Mouse (Mus musculus) left cerebral cortex, adult 6 months (tissue): Measurements from ENCODE around the gene Slc30a9. TPM values are rescaled to one million over a fixed set of nuclear protein-coding genes. Genes with fewer than 3 reads are reported as not detected.

ENCODE experiments used
- long read RNA-seq, 2 experiments: library from polyadenylated mRNA; unstranded; transcript quantifications; one replicate each; pipeline ENCODE4 v2.0.0; 2019 to 2020
- polyA plus RNA-seq: library from polyadenylated mRNA; unstranded; fragments of <200 nt; fragmentation: Nextera tagmentation; gene quantifications from 2 replicates; pipeline ENCODE4 v1.2.3, GENCODE M21; 2021

Gene Slc30a9
- polyA plus RNA-seq: 59.0 and 110 TPM in 2 replicates
- long read RNA-seq, experiment 1, full-length matches to known transcripts: 1,058 of 1,196 reads
- long read RNA-seq, experiment 1, partial matches to known transcripts: 75 of 1,196 reads
- long read RNA-seq, experiment 1, other reads (novel, unspliced or antisense): 63 of 1,196 reads
- long read RNA-seq, experiment 2, full-length matches to known transcripts: 95 of 145 reads
- long read RNA-seq, experiment 2, partial matches to known transcripts: 46 of 145 reads
- long read RNA-seq, experiment 2, other reads (novel, unspliced or antisense): 4 of 145 reads

GRCm38 (mm10) chr5:67306698-67307521, at the start of gene Slc30a9:
TSS of gene Slc30a9 (plus strand) at chr5:67306955.

DNA sequence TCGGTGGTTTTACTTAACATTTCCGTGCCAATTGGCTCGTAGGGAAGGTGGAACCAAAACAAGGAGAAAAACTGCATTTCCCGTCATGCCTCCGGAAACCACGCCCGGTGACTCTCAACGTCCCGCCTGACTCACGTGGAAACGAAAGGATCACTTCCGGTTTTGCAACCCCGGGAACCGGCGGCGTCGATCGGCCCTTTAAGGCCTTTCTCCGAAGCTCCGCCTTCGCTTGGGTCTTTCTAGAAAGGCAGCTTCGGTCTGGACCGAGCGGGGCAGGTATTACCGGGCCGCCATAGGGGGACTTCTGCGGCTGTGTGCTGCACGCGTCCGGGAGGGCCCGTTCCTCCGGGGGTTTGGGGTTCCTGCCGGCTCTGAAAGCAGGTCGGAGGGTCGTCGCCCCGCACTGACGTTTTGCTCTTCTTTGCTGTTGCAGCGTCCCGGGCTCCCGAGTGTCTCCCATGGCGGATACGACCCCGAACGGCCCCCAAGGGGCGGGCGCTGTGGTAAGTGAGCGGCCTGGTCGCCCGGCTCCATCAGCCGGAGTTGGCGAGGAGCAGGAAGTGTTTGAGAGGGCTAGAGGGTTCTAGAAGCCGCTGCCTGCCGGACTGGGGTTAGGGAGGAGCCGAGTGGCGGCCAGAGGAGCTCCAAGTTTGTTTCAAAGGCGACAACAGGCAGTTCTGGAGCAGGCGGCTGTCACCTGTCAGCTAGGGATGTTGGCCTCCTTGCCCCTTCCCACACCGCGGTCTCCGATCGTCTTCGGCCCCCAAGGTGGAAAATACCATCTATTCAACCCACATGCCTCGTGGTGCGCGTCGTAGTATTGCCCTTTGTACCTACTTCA, 46.0 kb upstream of the Slc30a9 start, which contains the start of gene Tmem33:
TSS of gene Tmem33 (plus strand) at position 35 of the 841 bp plus-strand sequence.

Other genes starting within 250 kb of the Slc30a9 start
- not detected in 2 replicates for gene Phox2b, start 207.7 kb upstream of the Slc30a9 start, polyA plus RNA-seq
- 112 and 127 TPM in 2 replicates for gene Tmem33, start 46.4 kb upstream of the Slc30a9 start, polyA plus RNA-seq
- gene Bend4, start 121.4 kb downstream of the Slc30a9 start, polyA plus RNA-seq: 3.6 and 4.1 TPM in 2 replicates